Mouse (Mus musculus): ENCODE data around the gene Acvr1. TPM values are rescaled to one million over a fixed set of nuclear protein-coding genes. Genes with fewer than 3 reads are reported as not detected.

The Acvr1 gene
- total RNA-seq, 2 experiments from 2014 or later: 0.92 TPM; not detected in 1

DNA sequence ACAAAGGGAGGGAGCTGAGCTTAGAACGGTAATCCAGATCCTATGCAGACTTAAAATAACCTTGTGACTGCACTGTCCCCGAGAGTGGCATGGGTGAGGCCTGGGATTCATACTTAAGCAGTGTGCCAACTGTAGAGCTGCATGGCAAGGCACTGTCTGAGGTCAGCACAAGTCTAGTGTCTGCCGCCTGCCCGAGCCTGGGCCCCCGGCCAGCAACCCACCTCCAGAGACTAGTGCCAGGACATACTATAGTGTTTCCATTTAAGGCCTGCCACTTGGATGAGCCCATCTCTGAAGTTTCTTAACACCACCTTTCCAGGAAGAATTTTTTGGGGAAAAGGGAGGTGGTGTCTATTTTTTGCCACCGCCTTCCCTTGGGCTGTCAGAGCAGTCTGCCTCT, 1.7 kb downstream of the Acvr1 start:
- no peak for ATAC-seq (replicated peaks; ENCODE audit: low FRiP score, low TSS enrichment, poor library complexity, severe bottlenecking)

DNA sequence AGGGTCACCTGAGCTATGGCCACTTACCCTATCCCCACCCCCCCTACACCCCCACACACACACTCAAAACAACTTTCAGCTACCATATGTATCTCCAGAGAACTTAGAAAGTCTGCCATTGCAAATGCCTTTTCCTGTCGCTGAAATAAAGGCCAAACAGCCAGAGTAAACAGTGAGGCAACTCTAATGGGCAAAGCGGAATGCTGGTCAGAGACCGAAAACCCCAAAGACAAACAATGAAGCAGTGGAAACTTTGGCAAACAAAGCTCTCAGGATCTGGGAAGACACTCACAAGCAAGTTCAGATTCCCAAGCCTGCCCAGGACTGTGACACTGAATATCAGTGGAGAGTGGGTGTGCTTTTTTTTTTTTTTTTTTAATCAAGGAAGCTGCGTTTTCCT, 4.8 kb downstream of the Acvr1 start:
- ATAC-seq (replicated peaks; ENCODE audit: low FRiP score, low TSS enrichment, poor library complexity, severe bottlenecking): no peak

DNA sequence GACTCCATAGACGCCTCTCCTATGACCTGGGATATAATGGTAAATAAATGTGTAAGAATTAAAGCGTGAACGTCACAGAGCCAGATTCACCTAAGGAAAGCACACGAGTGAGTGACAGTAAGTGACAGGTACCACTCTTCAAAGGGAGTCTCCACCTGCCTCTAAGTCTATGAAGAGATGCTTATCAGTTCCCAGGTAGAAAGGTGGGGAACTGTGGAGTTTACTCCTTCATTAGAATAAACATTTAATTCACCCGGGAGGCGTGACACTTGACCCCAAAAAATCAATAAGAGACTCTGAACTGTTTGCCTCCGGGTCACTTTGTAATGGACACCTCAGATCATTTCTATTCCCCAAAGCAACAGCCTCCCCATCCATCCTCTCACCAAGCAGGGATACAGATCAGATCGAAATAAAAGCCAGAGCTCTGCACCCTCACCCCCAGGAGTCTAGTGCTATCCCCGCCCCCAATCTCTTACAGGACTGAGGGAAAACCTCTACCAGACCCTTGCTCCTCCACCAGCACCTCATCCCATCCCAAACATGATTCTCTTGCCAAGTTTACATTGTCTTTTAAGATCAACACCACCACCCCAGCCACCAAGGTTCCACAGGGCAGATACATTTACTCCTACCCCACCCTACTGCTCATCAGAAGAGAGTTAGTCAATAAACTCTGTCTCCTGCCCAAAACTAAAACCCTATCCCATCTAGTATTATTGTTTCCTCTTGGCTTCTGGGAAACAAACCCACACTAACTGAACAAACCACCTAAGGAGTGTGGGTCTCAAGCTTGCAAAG, 9.7 kb downstream of the Acvr1 start:
- no peak for ATAC-seq (replicated peaks; ENCODE audit: low FRiP score, low TSS enrichment, poor library complexity, severe bottlenecking)

DNA sequence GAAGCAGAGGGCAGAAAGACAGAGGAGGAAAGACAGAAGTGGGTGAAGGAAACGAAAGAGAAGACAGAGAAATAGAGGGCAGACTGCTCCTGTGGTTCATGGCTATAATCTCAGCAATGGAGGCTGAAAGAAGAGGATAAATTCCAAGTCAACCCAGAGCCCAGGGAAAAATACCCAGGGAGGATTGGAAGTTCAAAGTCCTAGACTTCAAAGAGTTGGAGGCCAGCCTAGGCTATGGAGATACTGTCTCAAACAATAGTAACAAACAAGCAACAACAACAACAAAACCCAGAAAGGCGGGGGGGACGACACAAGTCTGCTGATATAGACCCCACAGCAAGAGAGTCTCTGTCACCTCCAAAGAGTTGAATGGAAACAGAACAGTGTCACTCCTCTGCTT, 14.7 kb downstream of the Acvr1 start:
- no peak for ATAC-seq (replicated peaks; ENCODE audit: low FRiP score, low TSS enrichment, poor library complexity, severe bottlenecking)

DNA sequence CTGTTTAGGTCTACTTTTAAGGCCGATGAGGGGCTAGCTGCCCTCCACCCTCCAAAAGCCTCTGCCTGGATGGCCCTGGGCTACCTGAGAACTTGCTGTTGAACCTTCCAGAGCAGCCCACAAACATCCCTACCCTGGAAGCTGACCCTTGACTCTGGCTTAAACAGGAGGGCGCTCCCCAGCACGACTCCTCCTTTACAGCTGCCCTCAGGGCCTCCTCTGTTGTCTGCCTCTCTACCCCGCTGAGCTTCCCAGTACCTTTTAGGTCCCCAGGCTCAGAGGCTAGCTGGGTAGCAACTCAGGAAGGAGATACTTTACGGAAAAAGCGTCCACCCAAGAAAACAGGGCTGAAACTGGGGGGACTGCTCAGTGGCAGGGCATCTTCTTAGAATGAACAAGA, 15.1 kb downstream of the Acvr1 start:
- ATAC-seq (replicated peaks; ENCODE audit: low FRiP score, low TSS enrichment, poor library complexity, severe bottlenecking): no peak

DNA sequence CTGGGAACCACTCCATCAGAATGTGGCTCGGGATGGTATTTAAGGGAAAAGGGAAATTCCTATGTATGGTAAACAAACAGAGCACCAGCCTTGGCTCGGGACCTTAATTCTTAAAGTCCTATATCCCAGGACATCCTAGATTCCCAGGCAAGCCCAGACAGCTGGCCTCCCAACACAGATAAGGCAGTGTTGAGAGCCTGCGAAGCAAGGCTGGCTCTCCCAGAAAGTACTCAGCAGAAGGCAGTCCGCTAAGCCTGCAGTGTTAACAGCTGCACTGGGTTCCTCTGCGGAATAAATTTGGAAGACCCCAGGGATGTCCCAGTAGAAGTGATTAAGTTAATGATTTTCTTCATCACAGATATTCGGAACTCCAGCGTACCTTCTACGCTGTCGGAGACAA, 16.5 kb downstream of the Acvr1 start:
- ATAC-seq (replicated peaks; ENCODE audit: low FRiP score, low TSS enrichment, poor library complexity, severe bottlenecking): no peak

DNA sequence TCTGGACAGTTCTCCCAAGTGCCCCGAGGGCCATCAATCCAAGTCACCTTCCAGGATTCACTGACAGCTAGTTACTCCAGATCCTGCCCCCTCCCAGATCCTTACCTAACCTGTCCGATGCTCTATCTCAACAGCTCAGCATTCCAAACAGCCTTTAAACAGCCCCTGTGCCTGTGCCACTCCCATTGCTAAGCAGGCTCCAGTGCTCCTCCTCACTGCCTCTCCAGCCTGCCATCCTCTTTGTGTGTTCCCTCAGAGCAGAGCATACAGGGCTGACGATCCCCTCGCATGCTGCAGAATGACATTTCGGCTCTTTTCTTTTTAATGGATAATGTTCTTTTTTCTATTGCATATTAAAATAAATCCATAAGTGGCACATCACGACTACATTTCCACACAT, 17.0 kb downstream of the Acvr1 start:
- ATAC-seq (replicated peaks; ENCODE audit: low FRiP score, low TSS enrichment, poor library complexity, severe bottlenecking): no peak

DNA sequence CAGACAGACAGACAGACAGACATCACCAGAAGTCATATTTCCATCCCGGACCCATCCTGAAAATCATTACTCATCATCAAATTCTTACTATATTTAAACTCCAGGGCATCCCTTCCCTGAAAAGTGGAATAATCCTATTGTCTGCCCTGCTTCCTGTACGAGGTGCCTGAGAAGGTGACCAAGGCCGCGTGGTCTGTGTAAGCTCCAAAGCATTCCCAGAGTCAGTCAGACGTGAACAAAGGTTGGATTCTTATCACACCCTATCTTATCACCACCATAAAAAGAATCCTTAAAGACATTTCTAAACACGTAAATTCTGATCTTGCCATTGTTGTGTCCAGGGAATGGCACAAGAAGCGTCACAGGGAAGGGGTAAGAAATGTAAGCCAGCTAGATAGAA, 18.0 kb downstream of the Acvr1 start:
- ATAC-seq (replicated peaks; ENCODE audit: low FRiP score, low TSS enrichment, poor library complexity, severe bottlenecking): no peak

DNA sequence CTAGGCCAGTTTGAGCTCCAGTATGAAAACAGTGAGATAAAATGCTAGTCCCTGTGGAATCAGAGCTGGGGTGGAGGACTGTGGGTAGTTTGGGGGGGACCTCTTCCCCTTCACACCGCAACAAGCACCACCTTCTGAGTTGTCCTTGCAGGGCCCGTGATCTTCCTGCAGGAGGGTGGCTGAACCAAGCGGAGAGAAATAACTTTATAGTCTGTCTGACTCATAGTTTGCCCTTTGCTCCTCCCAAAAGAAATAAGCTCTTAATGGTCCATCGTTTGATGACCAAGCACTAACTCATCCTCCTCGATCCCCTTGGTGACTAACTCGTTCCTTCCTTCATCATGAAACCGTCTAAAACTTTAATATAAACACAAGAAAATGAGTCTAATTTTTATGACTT, 20.7 kb downstream of the Acvr1 start:
- ATAC-seq (replicated peaks; ENCODE audit: low FRiP score, low TSS enrichment, poor library complexity, severe bottlenecking): no peak

DNA sequence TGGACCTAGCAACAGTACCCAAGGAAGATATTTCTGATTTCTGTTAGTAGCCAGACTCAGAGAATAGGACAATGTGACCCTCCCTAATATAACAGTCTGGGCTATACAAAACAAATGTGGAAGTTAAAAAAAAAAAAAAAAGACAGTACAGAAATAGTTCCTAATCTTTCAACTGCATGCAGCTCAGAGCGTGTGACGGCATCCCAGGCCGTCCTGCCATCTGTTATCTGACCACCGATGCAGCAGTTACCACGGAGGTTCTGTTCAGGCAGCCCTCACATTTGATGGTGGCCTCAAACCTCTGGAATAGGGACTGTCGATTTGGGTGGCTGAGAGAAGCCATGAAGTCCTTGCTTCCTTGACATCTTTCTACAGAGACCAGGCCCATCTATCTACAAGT, 22.6 kb downstream of the Acvr1 start:
- peak; percentile 97 for ATAC-seq (replicated peaks; ENCODE audit: low FRiP score, low TSS enrichment, poor library complexity, severe bottlenecking)

DNA sequence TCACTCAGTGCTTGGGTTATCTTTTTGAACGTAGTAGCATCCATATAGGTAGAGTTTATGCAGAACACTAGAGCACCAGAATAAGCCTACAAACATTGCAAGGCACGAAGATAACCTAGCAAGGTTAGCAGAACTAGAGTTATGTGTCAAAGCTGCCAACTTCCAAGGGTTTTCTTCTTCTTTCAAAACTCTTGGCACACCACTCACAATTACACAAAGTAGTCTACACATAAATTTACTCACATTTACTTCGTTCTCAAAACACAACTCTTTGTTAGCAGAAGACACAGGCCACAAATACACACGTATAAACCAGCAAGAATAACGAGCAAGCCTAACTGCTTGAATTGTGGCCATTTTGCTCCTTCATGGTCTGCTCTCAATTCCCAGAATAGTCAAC, 23.7 kb downstream of the Acvr1 start:
- ATAC-seq (replicated peaks; ENCODE audit: low FRiP score, low TSS enrichment, poor library complexity, severe bottlenecking): no peak

DNA sequence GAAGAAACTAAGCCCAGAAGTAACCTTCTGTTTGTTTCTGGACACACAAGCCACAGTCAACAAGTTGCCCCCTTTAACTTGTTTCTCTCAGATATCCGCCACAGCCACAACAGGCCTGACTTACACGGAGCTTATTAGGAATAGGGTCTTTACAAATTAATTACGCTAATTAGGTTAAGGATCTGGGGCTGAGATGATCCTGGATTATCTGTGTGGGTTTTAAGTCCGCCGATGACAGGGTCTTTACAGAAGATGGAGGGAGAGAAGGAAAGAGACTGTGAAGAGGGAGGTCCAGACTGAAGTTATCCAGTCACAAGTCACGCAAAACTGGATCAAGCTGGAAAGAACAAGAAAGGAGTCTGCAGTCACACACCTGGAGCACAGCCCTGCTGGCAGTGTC, 28.8 kb downstream of the Acvr1 start:
- no peak for ATAC-seq (replicated peaks; ENCODE audit: low FRiP score, low TSS enrichment, poor library complexity, severe bottlenecking)

DNA sequence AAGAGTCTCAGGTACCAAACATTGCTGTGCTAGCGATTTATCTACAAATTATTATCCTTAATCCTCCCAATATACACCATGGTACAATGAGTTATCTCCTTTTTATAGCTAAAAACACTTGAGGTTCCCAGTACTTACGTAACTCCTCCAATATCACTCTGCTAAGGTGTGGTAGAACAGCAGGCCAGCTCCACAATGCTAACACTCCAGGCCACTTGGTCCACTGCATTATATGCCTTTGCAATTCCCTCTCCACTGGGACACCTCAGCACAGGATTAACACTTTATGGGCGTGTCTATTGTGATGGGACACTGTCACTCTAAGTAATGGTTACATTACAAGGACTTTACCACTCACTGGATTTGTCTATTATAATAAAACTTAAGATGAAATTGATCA, 30.2 kb downstream of the Acvr1 start:
- ATAC-seq (replicated peaks; ENCODE audit: low FRiP score, low TSS enrichment, poor library complexity, severe bottlenecking): no peak

DNA sequence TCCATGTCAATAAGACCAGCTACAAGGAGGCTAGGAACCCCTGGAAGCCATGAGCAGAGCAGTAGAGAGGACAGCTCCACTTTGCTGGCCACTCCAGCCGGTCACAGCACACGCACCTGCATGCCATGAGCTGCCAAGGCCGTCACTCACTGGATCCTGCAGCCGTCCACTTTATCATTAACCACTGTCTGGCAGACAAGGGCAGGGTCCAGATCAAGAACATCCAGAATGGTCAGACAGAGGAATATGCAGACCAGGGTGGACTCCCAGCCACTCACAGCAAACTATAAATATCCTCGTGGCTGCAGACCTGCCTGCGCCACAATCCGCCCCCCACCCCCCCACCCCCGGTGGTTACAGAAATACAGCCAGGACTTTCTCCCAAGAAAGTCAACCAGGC, 31.7 kb downstream of the Acvr1 start:
- ATAC-seq (replicated peaks; ENCODE audit: low FRiP score, low TSS enrichment, poor library complexity, severe bottlenecking): no peak

DNA sequence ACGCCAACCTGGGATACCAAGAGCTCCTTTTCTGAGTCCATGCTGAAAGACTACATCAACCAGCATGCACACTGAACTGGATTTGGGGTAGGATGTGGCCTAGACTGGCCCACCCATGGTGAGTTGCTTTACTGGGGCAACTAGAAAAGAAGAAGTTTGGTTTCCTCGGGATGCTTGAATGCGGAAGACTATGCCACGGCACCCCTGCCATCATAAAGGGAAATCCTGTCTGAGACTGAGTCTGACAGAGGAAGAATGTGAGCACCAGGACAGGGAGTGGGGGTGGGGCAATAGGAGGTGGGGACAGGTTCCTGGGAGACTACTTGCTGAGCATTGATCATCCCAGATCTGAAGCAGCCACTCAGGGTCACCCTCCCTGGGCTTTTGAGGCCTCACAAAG, 32.6 kb downstream of the Acvr1 start:
- ATAC-seq (replicated peaks; ENCODE audit: low FRiP score, low TSS enrichment, poor library complexity, severe bottlenecking): no peak

DNA sequence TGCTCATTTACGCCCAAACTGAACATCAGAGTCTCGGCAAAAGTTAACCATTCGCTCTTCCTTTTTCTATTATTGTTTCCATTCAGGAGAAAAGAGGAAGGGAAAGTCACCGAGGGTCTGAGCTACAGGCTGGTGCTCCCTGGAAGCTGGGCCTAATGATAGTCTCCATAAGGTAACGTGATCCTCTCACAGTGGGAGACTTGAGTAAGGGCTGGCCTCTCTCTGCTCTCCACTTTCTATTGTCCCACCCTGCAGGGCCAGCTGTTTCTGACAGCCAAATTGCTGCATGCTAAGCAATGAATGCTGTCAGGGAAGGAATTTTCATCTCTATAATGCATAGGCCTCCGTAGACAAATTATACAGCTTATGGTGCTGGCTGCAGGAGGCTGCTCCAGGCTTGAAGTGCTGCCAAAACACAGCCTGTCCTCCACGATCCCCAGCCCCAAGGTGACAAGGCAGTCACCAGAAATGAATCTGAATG, 33.4 kb downstream of the Acvr1 start:
- no peak for ATAC-seq (replicated peaks; ENCODE audit: low FRiP score, low TSS enrichment, poor library complexity, severe bottlenecking)

DNA sequence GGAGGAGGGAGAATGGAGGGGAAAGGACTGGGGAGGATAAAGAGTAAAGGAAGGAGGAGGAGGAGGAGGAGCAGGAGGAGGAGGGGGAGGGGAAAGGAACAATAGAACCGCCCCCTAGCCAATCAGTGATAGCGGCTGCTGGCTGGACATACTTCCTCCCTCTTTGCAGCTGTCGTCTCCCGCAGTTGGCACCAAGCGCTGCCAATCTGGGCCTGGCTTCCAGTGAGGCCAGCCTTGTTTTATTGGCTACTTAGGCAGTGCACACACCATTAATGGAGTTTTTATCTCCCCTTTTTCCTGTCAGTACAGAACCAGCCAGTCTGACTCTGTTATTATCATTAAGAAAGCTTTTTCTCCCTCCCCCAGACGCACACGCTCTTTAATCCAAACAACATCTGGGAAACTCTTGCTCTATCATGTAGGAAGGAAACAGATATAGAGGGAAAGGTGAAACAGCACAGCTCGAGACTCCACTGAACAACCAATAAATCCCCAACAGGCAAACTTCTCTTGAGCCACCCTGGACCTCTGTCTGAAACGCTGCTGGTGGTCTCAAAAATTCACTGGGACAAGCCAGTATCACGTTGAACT, 34.6 kb downstream of the Acvr1 start:
- ATAC-seq (replicated peaks; ENCODE audit: low FRiP score, low TSS enrichment, poor library complexity, severe bottlenecking): peak; percentile 90

DNA sequence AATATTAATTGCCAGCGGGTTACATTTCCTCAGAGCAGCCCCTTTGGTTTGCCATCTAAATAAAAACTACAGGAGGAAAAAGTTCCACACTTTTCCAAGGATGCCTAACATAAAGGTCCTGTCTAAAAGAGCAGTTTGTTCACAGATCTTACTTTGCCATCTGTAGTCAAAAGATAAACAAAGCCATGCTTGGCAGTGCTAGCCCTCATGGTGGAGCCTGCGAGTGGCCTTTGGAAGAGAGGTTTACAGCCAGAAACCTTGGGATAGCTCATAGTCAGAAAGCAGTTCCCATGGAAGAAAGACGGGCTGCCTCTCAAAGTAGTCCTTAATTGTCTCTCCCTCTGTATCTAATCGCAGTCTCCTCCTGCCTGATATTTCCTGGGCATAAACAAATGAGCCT, 36.4 kb downstream of the Acvr1 start:
- no peak for ATAC-seq (replicated peaks; ENCODE audit: low FRiP score, low TSS enrichment, poor library complexity, severe bottlenecking)

DNA sequence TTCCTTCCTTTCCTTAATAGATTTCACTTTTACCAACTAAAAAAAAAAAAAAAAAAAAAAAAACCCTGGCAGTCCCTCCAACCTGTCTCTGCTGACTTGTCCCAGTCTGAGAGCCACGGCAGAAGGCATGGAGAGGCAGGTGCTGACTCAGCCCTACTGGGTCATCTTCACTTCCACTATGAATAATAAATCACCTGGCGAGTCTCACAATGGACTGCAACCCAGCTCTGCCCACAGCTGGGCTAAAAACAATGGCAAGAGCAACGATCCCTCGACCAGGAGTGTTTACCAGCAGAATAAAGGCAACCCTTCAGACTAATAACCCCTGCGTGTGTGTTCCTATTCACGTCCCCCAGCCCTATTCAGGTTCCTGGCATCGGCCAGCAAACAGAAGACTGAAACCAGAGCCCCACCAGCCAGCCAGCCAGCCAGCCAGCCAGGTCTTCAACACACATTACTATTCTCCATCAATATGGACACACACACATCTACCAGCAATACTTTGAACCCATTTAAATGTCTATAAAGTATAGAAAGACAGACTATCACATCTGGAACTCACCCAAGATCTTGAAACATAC, 37.0 kb downstream of the Acvr1 start:
- ATAC-seq (replicated peaks; ENCODE audit: low FRiP score, low TSS enrichment, poor library complexity, severe bottlenecking): no peak

DNA sequence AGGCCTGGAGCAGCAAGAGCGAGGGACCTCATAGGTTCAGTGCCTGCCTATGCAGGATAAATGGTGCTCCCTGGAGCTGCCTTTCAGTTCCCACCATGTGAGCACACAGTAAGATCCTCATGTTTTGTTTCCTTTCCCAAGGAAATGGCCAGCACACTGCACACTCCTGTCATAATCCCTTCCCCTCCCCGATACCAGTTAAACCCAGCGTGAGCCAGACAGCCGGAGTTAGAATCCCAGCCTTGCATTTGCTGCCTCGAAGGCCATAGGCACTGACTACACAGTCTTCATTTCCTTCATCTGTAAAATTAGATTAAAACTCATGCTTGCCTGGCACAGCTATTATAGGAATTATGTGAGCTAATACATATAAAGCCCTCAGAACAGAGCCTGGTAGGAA, 37.6 kb downstream of the Acvr1 start:
- no peak for ATAC-seq (replicated peaks; ENCODE audit: low FRiP score, low TSS enrichment, poor library complexity, severe bottlenecking)

DNA sequence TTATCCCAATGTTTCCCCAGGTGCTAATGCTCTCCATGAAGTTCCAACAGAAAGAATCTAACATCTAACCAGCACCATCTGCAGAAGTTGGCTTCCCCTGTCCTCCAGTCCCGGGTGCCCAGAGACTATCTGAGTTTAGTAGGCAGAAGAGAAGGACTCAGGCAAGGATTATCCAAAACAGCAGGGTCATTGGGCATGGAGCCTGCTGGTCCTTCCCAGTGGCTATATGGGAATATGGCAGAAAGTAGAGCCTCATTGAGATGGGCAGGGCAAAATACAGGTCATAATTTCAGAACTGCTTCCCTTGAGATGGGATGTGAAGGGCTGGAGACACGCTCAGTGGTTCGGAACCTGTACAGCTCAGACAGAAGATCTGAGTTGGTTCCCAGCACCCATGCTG, 39.2 kb downstream of the Acvr1 start:
- no peak for ATAC-seq (replicated peaks; ENCODE audit: low FRiP score, low TSS enrichment, poor library complexity, severe bottlenecking)
